Mouse (Mus musculus) thymus, postnatal 36 days (tissue): ENCODE data around the gene Kat6b.
A peak's percentile ranks its signal among the peaks of the same experiment; 100 is the strongest.

Source experiments
- DNase-seq, 2 experiments: peaks; one replicate each; pipeline ENCODE4 v3.0.0; 2022; ENCODE audit warnings: mixed read lengths in 2 of 2

Gene Kat6b

GRCm38 (mm10) chr14:21525674-21526073 lies 44.4 kb downstream of the Kat6b start:
- DNase-seq = no peak

DNA sequence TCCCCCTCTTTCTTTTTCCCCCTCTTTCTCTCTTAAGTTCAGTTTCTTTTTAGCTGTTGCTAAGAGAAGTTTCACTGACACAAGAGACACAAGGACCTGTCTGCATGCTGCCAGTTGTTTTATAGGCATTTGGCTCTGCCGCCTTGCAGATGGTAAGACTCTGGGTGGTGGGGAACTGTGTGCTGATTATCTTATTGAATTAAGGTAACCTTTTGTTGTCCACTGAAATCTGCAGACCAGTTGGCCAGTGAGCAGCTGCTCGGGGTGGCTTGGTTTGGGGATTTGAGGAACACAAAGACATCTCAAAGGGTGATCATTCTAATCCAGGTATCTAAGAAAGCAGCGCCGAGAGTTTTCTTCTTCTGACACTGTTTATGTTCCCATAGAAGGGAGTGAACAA lies 52.3 kb downstream of the Kat6b start:
- no peak for DNase-seq

DNA sequence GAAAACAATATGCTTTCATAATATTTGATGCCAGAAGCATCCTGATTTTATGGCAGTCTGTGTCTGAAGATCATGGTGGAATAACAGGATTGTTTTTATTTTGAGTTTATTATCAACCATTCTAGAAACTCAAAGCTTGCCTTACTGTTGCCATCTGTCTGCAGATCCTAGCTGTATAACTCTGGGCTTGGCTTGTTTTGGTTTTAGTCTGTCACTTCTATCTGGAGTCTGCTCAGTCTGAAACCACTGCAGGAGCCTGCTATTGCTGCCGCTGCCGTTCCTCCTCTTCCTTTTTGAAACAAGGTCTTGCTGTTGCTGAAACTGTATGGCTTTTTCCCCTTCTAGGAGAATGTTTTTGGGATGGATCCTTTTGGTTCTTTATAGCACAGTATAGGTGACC lies 52.8 kb downstream of the Kat6b start:
- DNase-seq = no peak

DNA sequence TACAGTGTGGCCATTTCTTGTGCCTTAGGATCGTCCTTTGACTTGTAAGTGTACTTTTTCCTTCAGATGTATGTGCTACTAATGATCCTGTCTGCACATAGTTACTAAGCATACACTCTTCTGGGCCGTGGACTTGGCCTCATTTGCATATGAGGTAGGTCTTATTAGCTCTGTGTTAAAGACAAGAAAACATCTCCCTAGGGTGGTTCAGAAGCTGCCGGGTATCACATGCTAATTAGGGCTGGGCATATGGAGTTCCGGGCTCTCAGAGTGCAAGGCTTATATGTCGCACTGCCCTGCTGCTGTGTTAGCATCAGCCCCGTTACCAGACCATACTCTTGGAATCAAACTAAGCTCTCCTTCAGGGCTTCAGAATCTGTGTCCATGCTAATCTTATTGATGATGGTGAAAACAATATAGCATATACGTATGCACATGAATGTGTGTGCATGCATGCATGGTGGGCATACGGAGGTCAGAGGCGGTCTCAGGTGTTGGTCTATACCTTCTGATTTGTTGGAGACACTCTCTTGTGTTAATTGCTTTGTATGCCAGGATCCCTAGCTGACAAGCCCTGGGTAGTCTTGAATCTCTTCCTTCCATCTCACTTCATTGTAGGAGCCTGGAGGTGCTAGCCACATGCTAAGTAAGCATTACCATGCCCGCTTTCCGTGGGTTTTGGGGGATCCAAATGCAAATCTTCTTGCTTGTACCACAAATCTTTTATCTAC lies 53.5 kb downstream of the Kat6b start:
- DNase-seq = no peak

DNA sequence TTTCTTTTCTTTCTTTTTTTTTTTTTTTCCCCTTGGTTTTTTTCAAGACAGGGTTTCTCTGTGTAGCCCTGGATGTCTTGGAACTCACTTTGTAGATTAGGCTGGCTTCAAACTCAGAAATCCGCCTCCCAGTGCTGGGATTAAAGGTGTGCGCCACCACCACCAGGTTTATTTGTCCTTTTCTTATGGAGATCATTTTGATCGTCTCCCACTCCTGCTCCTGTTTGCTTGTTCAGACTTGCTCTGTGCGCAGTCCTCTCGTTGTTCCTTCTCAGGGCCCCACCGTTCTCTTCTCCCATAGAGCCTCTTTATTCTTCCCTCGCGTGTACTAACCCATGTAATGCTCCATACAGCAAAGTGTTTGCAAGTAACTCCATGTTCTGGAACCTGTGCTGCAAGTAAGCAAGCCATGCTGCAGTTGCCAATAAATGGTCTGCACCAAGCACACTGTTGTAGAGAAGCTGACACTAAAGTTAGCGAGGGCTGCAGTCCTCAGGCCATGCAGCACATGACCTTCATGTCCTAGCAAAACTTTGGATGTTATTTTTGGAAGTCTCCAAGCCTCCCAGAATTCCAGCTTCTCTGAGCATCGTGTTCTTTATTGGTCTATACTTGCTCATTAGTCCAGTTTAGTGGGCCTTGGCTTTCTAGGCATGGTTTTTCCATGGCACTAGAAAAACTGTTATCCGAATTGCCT lies 55.4 kb downstream of the Kat6b start:
- DNase-seq = no peak

- DNase-seq = no peak
Measured at GRCm38 (mm10) chr14:21537838-21538237, 56.6 kb downstream of the Kat6b start.

- DNase-seq = no peak
Measured at GRCm38 (mm10) chr14:21539731-21540130, 58.5 kb downstream of the Kat6b start.

DNA sequence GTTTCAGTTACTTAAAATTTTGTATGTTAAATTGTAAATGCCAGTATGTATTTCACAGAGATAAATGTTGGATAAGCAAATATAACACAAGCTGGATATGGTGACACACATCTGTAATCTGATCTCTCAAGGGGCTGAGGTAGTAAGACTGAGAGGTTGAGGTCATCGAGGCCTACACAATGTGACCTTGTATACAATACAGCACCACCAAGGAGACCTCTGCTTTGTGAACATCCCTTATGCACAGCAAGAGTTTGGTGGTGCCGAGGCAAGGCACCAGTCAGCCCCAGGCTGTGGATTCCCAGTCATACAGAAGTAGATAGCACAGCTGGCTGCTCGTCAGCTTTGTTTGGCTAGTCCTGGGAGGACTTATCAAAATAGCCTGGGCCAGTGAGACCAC lies 59.1 kb downstream of the Kat6b start:
- DNase-seq = no peak

DNA sequence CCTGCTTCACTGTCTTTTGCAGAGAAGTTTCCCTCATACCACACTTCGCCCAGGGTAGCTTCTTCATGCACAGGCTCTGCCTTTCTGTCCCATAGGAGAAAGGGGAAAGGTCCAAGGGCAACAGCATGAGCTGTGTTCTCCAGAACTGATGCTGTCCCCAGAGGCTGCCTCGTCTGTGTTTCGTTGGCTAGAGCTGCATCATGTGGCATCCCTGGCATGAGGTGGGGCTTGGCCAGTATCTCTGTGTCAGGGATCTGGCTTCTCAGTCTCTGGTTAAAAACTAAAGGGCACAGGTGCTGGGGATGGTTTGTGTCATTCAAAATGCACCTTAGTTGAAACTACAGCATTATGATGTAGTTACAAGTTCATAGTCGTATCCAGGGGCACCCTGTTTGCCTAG lies 64.3 kb downstream of the Kat6b start:
- DNase-seq = no peak

DNA sequence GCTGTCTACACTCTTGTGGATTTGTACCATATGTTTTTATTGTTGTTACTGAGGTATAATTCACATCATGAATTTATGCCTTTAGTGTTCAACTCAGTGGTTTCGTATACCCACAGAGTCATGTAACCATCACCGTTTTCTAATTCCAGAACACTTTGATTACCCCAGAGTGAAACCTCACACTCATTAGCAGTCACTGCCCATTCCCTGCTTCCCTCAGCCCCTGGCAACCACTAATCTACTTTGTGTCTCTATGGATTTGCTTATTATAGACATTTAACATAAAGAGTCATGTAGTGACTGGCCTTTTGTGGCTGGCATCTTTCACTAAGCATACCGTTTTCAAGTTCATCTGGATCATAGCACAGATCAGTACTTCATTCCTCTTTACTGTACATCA lies 65.1 kb downstream of the Kat6b start:
- no peak for DNase-seq

- no peak for DNase-seq
Measured at GRCm38 (mm10) chr14:21547297-21547696, 66.1 kb downstream of the Kat6b start.

DNA sequence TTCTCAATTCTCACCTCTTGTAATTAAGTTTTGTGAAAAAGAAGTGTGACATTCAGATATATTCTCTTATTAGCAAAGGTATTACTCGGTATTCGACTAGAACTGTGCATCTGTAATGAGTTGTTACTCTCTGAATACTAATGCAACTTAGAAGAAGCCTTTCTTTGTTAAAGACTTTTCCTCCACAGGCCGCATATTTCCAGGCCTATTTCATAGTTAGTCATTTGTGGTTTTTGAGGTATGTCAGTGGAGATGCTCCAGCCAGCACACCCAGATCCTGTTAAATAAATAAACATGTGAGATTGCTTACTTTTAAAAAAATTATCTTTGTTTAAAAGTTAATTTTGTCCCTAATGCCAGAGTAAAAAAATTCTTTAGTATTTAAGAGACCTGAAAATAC lies 66.7 kb downstream of the Kat6b start:
- DNase-seq = no peak

DNA sequence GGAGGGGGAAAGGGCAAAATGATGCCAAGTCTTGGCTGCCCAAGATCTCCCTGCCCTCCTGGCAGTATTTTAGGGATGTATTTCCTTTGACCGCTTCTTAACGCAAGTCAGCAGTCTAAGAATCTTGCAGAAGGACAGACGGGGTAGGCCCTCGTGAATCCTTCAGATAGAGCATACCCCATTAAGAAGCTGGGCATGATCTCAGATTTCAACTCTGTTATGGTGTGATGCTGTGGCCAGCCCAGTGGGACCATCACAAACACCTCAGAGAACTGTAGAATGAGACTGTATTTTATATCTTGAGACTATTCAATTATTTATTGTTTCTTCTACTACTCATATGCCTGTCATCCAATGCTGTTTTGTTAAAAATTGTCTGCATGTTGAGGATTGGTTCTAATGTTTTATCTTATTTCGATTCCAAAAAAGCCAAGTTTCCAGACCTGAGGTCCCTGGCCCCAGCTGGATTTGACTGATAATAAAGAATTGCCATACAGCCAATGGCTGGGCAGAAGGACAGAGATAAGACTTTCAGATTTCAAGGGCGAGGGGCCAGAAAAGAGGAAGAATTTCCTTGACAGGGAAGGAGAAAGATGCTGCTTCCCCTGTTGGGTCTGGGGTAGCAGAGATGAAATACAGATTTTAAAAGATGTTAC lies 67.8 kb downstream of the Kat6b start:
- DNase-seq = no peak

GRCm38 (mm10) chr14:21549608-21550115 lies 68.4 kb downstream of the Kat6b start:
- no peak for DNase-seq

DNA sequence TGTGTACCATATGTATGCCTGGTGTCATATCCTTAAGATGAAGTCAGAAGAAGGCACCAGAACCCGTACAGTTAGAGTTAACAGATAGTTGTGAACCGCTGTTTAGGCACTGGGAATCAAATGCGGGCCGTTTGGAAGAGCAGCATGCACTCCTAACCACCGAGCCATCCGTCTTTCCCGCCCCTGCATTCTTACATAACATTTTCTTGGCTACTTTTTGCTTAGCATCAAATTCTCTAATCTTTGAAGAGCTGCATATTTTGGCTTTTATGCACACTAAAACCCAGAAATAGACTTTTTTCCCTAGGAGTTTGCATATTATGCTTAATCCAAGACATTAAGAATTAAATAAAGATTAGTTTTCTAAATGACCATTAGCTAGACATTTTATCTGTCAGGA lies 69.3 kb downstream of the Kat6b start:
- no peak for DNase-seq

DNA sequence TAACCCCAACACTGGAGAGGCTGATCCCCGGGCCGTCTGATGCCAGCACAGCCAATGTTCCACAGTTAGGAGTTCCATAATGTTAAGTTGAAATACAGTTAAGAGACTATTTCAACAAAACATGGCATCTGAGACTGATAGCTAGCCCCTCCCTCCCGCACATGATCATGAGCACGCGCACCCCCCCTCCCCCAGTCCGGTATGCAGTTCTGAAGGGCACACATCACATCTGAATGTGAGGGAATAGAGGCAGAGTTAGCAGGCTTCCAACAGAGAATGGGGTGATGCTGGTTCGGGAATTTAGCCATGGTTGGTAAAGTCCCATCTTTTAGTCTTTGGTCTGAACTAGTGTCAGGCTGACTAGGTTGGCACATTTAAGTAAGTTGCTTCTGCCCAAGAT lies 70.4 kb downstream of the Kat6b start:
- no peak for DNase-seq

- DNase-seq = no peak
Measured at GRCm38 (mm10) chr14:21552958-21553357, 71.7 kb downstream of the Kat6b start.

DNA sequence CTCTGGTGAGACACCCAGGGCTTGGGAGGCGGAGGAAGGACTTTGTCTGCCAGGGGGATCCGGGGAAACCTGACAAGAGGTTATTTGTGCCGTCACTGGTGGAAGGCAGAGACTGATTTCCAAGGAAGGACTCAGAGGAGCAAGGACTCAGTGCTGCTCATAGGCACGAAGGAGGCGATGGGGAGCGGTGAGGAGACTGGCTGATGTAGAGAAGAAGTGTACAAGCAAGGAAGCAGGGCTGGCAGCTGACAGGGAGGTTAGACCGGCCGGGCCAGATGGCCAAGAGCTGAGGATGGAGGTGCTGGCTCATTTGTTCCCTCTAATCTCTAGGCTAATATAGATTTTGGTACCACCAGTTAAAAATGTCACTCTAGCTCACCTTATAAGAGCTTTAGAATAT lies 72.8 kb downstream of the Kat6b start:
- DNase-seq = no peak

- DNase-seq = no peak
Measured at GRCm38 (mm10) chr14:21558440-21559131, 77.4 kb downstream of the Kat6b start.

GRCm38 (mm10) chr14:21559447-21559846 lies 78.2 kb downstream of the Kat6b start:
- peak in 1 of 2 experiments; percentile 28 for DNase-seq

DNA sequence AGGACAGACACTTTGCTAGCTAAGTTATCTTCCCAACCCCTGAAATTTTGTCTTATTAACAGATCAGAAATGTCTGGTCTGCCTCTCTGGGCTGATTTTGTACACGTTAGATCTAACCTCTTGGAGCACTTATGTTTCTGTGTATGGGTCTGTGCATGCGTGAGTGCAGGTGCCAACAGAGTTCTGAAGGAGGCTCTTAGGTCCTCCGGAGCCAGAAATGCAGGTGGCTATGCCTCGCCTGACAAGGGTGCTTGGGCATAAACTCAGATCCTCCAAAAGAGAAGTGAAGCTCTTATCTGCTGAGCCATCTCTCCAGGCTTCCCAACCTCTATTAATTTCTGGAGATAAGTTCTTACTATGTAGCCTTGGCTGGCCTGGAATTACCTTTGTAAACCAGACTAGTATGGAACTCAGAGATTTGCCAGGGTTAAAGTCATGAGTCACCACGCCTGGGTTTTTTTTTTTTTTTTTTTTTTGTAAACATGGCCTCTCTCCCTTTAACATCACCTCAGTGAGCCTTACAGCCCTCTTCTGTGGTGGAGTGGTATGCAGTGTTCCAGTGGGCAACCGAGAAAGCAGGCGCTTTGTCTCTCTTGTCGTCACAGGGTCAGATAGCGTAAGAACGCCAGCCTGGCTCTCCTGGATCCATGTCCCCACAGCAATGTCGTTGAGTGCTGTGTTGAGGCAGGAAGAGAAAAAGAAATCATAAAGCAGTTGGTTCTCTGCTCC lies 79.4 kb downstream of the Kat6b start:
- DNase-seq = peak in 1 of 2 experiments; percentile 21

GRCm38 (mm10) chr14:21561396-21562065 lies 80.3 kb downstream of the Kat6b start:
- no peak for DNase-seq
